Mouse (Mus musculus) myocyte (in vitro differentiated cells): Measurements from ENCODE around the gene St6galnac4. TPM values are rescaled to one million over a fixed set of nuclear protein-coding genes. Genes with fewer than 3 reads are reported as not detected.

Source experiments
- H3K27me3 ChIP-seq: one replicate; pipeline ENCODE4 v1.6.1; 2011; ENCODE audit not compliant: control insufficient read depth, insufficient read depth, insufficient read length
- H3K36me3 ChIP-seq: one replicate; pipeline ENCODE4 v1.6.1; 2011; ENCODE audit not compliant: control insufficient read depth, insufficient read depth
- H3K4me2 ChIP-seq: one replicate; pipeline ENCODE4 v1.6.1; 2011; ENCODE audit warnings: low read depth, control low read depth
- H3K4me3 ChIP-seq: one replicate; pipeline ENCODE4 v1.5.1; 2011; ENCODE audit warnings: mild to moderate bottlenecking, control low read depth, moderate library complexity
- H3K79me2 ChIP-seq: one replicate; pipeline ENCODE4 v1.6.1; 2011; ENCODE audit not compliant: control insufficient read depth, insufficient read depth
- H3ac ChIP-seq: one replicate; pipeline ENCODE4 v1.6.1; 2011; ENCODE audit not compliant: control insufficient read depth, insufficient read length
- CEBPB ChIP-seq: IDR thresholded peaks from 2 replicates; pipeline ENCODE4 v1.6.1; 2011; ENCODE audit warnings: mild to moderate bottlenecking, moderate library complexity; ENCODE audit not compliant: poor library complexity, insufficient read depth, severe bottlenecking
- E2F4 ChIP-seq: IDR thresholded peaks from one replicate; pipeline ENCODE4 v1.6.1; 2011; ENCODE audit warnings: mild to moderate bottlenecking, control low read depth, moderate library complexity; ENCODE audit not compliant: insufficient read depth
- MAX ChIP-seq: IDR thresholded peaks from one replicate; pipeline ENCODE4 v1.6.1; 2011; ENCODE audit warnings: low read depth, mild to moderate bottlenecking, control low read depth
- MYOD1 ChIP-seq, 3 experiments: IDR thresholded peaks; one replicate each; pipeline ENCODE4 v1.6.1; 2011; ENCODE audit warnings: control low read depth in 2 of 3, low read depth in 2 of 3, mild to moderate bottlenecking in 2 of 3, moderate library complexity in 1 of 3; ENCODE audit not compliant: insufficient read length in 2 of 3, control insufficient read depth in 1 of 3
- MYOG ChIP-seq, 3 experiments: IDR thresholded peaks; one replicate each; pipeline ENCODE4 v1.6.1; 2011; ENCODE audit warnings: control low read depth in 2 of 3, low read depth in 2 of 3, mild to moderate bottlenecking in 2 of 3; ENCODE audit not compliant: insufficient read length in 2 of 3, control insufficient read depth in 1 of 3, insufficient read depth in 1 of 3
- POLR2A ChIP-seq: IDR thresholded peaks from one replicate; pipeline ENCODE4 v1.6.1; 2011; ENCODE audit warnings: low read depth, mild to moderate bottlenecking, control low read depth, moderate library complexity; ENCODE audit not compliant: insufficient read length
- POLR2AphosphoS2 ChIP-seq: IDR thresholded peaks from one replicate; pipeline ENCODE4 v1.6.1; 2011; ENCODE audit warnings: low read depth, control low read depth; ENCODE audit not compliant: insufficient read length
- REST ChIP-seq: IDR thresholded peaks from one replicate; pipeline ENCODE4 v1.6.1; 2011; ENCODE audit warnings: mild to moderate bottlenecking, control low read depth, moderate library complexity; ENCODE audit not compliant: insufficient read depth, insufficient read length
- SRF ChIP-seq: IDR thresholded peaks from one replicate; pipeline ENCODE4 v1.6.1; 2011; ENCODE audit warnings: low read depth; ENCODE audit not compliant: control insufficient read depth, insufficient read length
- TCF12 ChIP-seq: IDR thresholded peaks from one replicate; pipeline ENCODE4 v1.6.1; 2011; ENCODE audit warnings: mild to moderate bottlenecking, control low read depth; ENCODE audit not compliant: poor library complexity, insufficient read depth, severe bottlenecking
- TCF3 ChIP-seq: IDR thresholded peaks from one replicate; pipeline ENCODE4 v1.6.1; 2011; ENCODE audit warnings: low read depth, control low read depth; ENCODE audit not compliant: insufficient read length
- USF1 ChIP-seq: IDR thresholded peaks from one replicate; pipeline ENCODE4 v1.6.1; 2011; ENCODE audit warnings: low read depth, mild to moderate bottlenecking, control low read depth, moderate library complexity
- polyA plus RNA-seq: library from polyadenylated mRNA; unstranded; fragments of >200 nt; fragmentation: generic; extraction: Trizol; gene quantifications from one replicate; pipeline ENCODE4 v1.2.1, GENCODE M21; 2012; ENCODE audit warnings: missing spikeins

The St6galnac4 gene
- polyA plus RNA-seq, 1 experiment: 75.4 TPM

DNA sequence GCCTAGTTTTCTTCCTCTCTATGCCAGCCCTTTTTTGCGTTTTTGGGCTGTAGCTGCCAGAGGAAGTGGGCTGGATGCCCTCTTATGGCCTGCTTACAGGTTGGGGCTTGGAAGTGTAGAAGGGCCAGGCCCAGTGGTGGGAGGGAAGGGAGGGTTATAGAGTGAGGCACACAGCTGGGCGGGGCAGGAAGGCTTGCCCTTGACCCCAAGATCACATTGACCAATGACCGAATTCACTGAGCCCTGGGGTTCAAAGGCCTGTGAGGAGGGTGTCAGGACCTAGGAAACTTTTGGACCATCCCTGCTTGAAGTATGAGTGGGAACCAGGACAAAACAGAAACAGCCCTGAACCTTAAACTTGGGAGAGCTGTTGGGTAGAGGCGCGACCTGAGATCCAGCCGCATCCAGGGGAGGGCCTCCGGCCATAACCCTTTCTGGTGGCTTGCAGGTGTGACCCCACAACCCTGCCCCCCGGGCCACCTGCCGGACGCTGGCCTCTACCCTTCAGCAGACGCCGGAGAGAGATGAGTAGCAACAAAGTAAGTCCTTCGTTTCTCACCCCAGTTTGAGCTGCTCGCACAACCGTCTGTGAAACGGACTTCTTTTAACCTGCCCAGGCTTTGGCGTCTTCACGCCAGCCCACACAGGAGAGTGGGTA is 22.0 kb downstream of the St6galnac4 start:
- Histone ChIP-seq H3K27me3 (no peaks in the 10 kb centered on the region), H3K4me3 (peak overlapping the region; percentile 66), H3K36me3 (peaks cover 12% of the 10 kb centered on the region), H3K4me2 (peak overlapping the region; percentile 94), H3ac (no peak overlapping the region), H3K79me2 (peaks cover 11% of the 10 kb centered on the region)
- no peak for TF ChIP-seq REST
- TF ChIP-seq TCF12: no peak
- no peak for TF ChIP-seq CEBPB
- no peak for TF ChIP-seq MYOD1 (IDR thresholded peaks at IDR 0.05; ENCODE audit: control insufficient read depth in 1 of 3, insufficient read length in 2 of 3, low read depth in 2 of 3)
- no peak for TF ChIP-seq E2F4
- TF ChIP-seq USF1: no peak

DNA sequence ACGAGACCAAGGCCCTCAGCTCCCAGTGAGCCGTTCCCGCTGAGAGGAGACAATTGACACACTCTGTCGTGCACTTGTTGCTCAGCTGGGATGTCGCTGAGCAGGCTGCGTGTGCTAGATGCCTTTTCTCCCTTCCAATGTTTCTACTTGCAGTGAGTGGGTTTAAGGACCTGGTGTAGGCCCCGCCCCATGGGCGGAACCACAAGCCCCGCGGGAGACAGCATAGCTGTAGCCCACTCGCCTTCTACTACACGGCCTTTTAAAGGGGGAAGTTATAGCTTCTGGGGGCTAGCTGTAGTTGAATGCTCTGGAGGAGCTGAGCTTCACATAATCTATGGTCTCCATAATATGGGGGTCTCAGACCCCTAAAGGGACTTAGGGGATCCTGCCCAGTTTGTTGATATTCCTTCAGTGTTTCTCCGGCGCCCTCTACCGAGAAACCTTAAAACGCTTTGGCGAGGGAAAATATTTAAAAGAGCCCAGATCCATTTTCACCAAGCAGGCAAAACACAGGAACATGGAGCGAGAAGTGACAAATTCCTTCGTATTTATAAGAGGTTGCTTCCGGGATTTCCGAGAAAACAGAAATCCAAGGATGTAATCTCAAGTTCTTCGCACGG is 23.8 kb downstream of the St6galnac4 start:
- H3K79me2 ChIP-seq: peaks cover 11% of the 10 kb centered on the region
- H3K36me3 ChIP-seq: peaks cover 21% of the 10 kb centered on the region
- H3K4me3 ChIP-seq: no peak overlapping the region
- no peak overlapping the region for H3ac ChIP-seq
- TF ChIP-seq TCF12 (no peak), REST (no peak), POLR2AphosphoS2 (no peak), POLR2A (no peak), USF1 (no peak), CEBPB (no peak), TCF3 (no peak), SRF (no peak), E2F4 (no peak), MYOD1 (IDR thresholded peaks at IDR 0.05; ENCODE audit: control insufficient read depth in 1 of 3, insufficient read length in 2 of 3, low read depth in 2 of 3) (no peak), MAX (no peak), MYOG (IDR thresholded peaks at IDR 0.05; ENCODE audit: control insufficient read depth in 1 of 3, insufficient read depth in 1 of 3, insufficient read length in 2 of 3, low read depth in 2 of 3) (no peak)
- H3K4me2 ChIP-seq: peak overlapping the region; percentile 49
- no peaks in the 10 kb centered on the region for H3K27me3 ChIP-seq

DNA sequence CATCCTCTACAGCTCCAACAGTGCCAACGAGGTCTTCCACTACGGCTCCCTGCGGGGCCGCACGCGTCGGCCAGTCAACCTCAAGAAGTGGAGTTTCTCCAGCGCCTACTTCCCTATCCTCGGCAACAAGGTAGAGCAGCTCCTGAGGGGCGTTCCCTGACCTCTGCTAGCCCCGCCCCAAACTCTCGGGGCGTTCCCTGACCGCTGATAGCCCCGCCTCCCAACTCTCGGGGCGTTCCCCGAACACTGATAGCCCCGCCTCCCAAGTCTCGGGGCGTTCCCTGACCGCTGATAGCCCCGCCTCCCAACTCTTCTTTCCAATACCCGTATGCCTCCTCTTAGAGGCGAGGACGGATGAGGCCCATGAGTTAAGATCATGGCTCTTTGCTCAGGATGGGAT is 25.4 kb downstream of the St6galnac4 start:
- Histone ChIP-seq H3K36me3 (peaks cover 31% of the 10 kb centered on the region), H3K79me2 (peaks cover 11% of the 10 kb centered on the region), H3ac (no peak overlapping the region), H3K4me3 (no peak overlapping the region), H3K4me2 (no peak overlapping the region), H3K27me3 (no peaks in the 10 kb centered on the region)
- TF ChIP-seq TCF3 (no peak), POLR2AphosphoS2 (no peak), MYOD1 (IDR thresholded peaks at IDR 0.05; ENCODE audit: control insufficient read depth in 1 of 3, insufficient read length in 2 of 3, low read depth in 2 of 3) (no peak), MAX (no peak), MYOG (IDR thresholded peaks at IDR 0.05; ENCODE audit: control insufficient read depth in 1 of 3, insufficient read depth in 1 of 3, insufficient read length in 2 of 3, low read depth in 2 of 3) (no peak)

DNA sequence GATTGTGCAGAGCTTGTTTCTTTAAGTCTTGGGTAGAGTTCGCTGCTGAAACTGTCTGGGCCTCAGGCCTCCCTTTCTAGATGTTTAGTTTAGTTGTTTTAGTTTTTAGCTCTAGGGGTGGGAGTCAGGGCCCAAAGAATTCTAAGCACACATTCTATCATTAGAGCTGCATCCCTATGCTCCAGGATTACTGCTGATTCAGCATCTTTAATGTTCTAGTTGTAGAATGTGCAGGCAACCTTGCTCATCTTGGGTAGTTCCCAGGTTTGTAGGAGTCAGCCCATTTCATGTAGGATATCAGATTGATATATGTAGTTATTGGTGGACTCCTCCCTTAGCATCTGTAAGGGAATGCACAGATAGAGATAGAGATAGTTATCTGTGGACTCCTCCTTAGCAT is 30.2 kb downstream of the St6galnac4 start:
- H3K36me3 ChIP-seq: peaks cover 34% of the 10 kb centered on the region
- no peak overlapping the region for H3K4me2 ChIP-seq
- H3K79me2 ChIP-seq: no peaks in the 10 kb centered on the region
- no peaks in the 10 kb centered on the region for H3K27me3 ChIP-seq
- no peak overlapping the region for H3ac ChIP-seq
- no peak overlapping the region for H3K4me3 ChIP-seq
- no peak for TF ChIP-seq USF1
- no peak for TF ChIP-seq TCF12
- TF ChIP-seq POLR2AphosphoS2: no peak
- no peak for TF ChIP-seq REST
- no peak for TF ChIP-seq MYOD1 (IDR thresholded peaks at IDR 0.05; ENCODE audit: control insufficient read depth in 1 of 3, insufficient read length in 2 of 3, low read depth in 2 of 3)
- no peak for TF ChIP-seq TCF3
- TF ChIP-seq E2F4: no peak
- no peak for TF ChIP-seq MYOG (IDR thresholded peaks at IDR 0.05; ENCODE audit: control insufficient read depth in 1 of 3, insufficient read depth in 1 of 3, insufficient read length in 2 of 3, low read depth in 2 of 3)
- TF ChIP-seq POLR2A: no peak
- TF ChIP-seq SRF: no peak
- no peak for TF ChIP-seq MAX
- no peak for TF ChIP-seq CEBPB

DNA sequence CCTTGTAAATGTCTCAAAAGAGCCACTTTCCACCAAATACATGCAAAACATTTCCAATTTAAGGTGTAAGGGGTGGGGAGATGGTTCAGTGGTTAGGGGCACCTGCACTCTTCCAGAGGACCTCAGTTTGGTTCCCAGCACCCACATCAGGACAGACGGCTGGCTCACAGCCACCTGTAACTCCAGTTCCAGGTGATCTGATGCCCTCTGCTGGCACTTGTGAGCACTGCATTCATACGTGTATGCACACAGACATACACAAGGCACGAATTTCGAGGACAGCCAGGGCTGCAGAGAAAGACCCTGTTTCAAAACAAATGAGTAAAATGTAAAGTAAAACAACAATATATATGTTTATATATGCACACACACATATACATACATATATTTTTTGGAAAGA is 30.7 kb downstream of the St6galnac4 start:
- TF ChIP-seq MAX (no peak), E2F4 (no peak), MYOG (IDR thresholded peaks at IDR 0.05; ENCODE audit: control insufficient read depth in 1 of 3, insufficient read depth in 1 of 3, insufficient read length in 2 of 3, low read depth in 2 of 3) (no peak), TCF12 (no peak), USF1 (no peak), POLR2A (no peak), SRF (no peak), CEBPB (no peak), POLR2AphosphoS2 (no peak), TCF3 (no peak), MYOD1 (IDR thresholded peaks at IDR 0.05; ENCODE audit: control insufficient read depth in 1 of 3, insufficient read length in 2 of 3, low read depth in 2 of 3) (no peak), REST (no peak)
- H3K36me3 ChIP-seq: peaks cover 34% of the 10 kb centered on the region
- no peak overlapping the region for H3K4me2 ChIP-seq
- no peaks in the 10 kb centered on the region for H3K79me2 ChIP-seq
- no peak overlapping the region for H3K4me3 ChIP-seq
- no peak overlapping the region for H3ac ChIP-seq
- H3K27me3 ChIP-seq: no peaks in the 10 kb centered on the region
